Mouse (Mus musculus): ENCODE measurements around the gene Olfr969. TPM values are rescaled to one million over a fixed set of nuclear protein-coding genes. Genes with fewer than 3 reads are reported as not detected.
"Not testable (repeated sequence)": the region's sequence is repeated elsewhere in the genome, so short reads cannot be mapped to it uniquely, and the experiment has no call there.

Olfr969 gene
- total RNA-seq (2021) = not detected
- long read RNA-seq, experiment 1 = 0 reads
- long read RNA-seq, experiment 2 = 0 reads

- intact Hi-C loops (cut with DNase I) = no loop called here
- no peak for DNase-seq
Observed at GRCm38 (mm10) chr9:39790558-39790957, at the start of gene Olfr969. Gene Olfr969, plus strand, starts transcription at chr9:39790945.

- intact Hi-C loops (cut with DNase I) = no loop called here
Observed at GRCm38 (mm10) chr9:39745949-39746348, 44.8 kb upstream of the Olfr969 start, which contains the start of gene Olfr967. Gene Olfr967, plus strand, starts transcription at chr9:39746249.

GRCm38 (mm10) chr9:39746428-39746827 lies 44.3 kb upstream of the Olfr969 start:
- intact Hi-C loops (cut with DNase I) = no loop called here

More at GRCm38 (mm10) chr9:39745949-39746348, 44.8 kb upstream of the Olfr969 start, which contains the start of gene Olfr967:
- no peak for DNase-seq

GRCm38 (mm10) chr9:39783153-39783552 lies 7.6 kb upstream of the Olfr969 start, which contains the start of gene Olfr968:
Gene Olfr968, minus strand, starts transcription at chr9:39783253.
- intact Hi-C loops (cut with DNase I) = no loop called here
- DNase-seq = no peak

More at GRCm38 (mm10) chr9:39746428-39746827, 44.3 kb upstream of the Olfr969 start:
- DNase-seq = no peak

- no peak for DNase-seq
- intact Hi-C loops (cut with DNase I) = no loop called here
Observed at GRCm38 (mm10) chr9:39808560-39808959, 17.8 kb downstream of the Olfr969 start, which contains the start of gene Olfr970. Gene Olfr970, plus strand, starts transcription at chr9:39808860.

- not testable (repeated sequence) for DNase-seq
Observed at GRCm38 (mm10) chr9:39836576-39836975, 45.8 kb downstream of the Olfr969 start, which contains the start of gene Olfr971. Gene Olfr971, plus strand, starts transcription at chr9:39836876.

More at GRCm38 (mm10) chr9:39836576-39836975, 45.8 kb downstream of the Olfr969 start, which contains the start of gene Olfr971:
- intact Hi-C loops (cut with DNase I) = not testable (repeated sequence)

Other genes starting within 250 kb of the Olfr969 start
- not detected for gene Olfr958, start 236.9 kb upstream of the Olfr969 start, total RNA-seq (2021)
- gene Olfr959, start 215.4 kb upstream of the Olfr969 start, total RNA-seq (2021) = not detected
- 1 to 10 TPM in 1 of 2 experiments, under 1 TPM in 1; 0.73 to 1.4 TPM for gene AW551984, start 186.5 kb upstream of the Olfr969 start, total RNA-seq (2021)
- not detected for gene Olfr148, start 180.3 kb upstream of the Olfr969 start, total RNA-seq (2021)
- not detected for gene Olfr960, start 169.6 kb upstream of the Olfr969 start, total RNA-seq (2021)
- not detected for gene Olfr961, start 145.9 kb upstream of the Olfr969 start, total RNA-seq (2021)
- not detected for gene Olfr963, start 123.7 kb upstream of the Olfr969 start, total RNA-seq (2021)
- not detected for gene Olfr149, start 83.8 kb upstream of the Olfr969 start, total RNA-seq (2021)
- gene Olfr965, start 79.6 kb upstream of the Olfr969 start, total RNA-seq (2021) = not detected
- not detected for gene Olfr150, start 60.0 kb upstream of the Olfr969 start, total RNA-seq (2021)
- not detected for gene Olfr967, start 44.7 kb upstream of the Olfr969 start, total RNA-seq (2021)
- gene Olfr968, start 7.7 kb upstream of the Olfr969 start, total RNA-seq (2021) = not detected
- gene Olfr970, start 17.9 kb downstream of the Olfr969 start, total RNA-seq (2021) = not detected
- gene Olfr971, start 45.9 kb downstream of the Olfr969 start, total RNA-seq (2021) = not detected
- gene Olfr972, start 75.5 kb downstream of the Olfr969 start, total RNA-seq (2021) = not detected
- not detected for gene Olfr229, start 116.4 kb downstream of the Olfr969 start, total RNA-seq (2021)
- gene Olfr974, start 146.6 kb downstream of the Olfr969 start, total RNA-seq (2021) = not detected
- not detected for gene Olfr975, start 161.1 kb downstream of the Olfr969 start, total RNA-seq (2021)
- not detected for gene Olfr976, start 170.2 kb downstream of the Olfr969 start, total RNA-seq (2021)
- not detected for gene Olfr978, start 201.2 kb downstream of the Olfr969 start, total RNA-seq (2021)
- gene Olfr979, start 212.5 kb downstream of the Olfr969 start, total RNA-seq (2021) = not detected
- gene Olfr980, start 218.6 kb downstream of the Olfr969 start, total RNA-seq (2021) = not detected
- gene Olfr981, start 230.5 kb downstream of the Olfr969 start, total RNA-seq (2021) = not detected